Mouse (Mus musculus) gastrocnemius, adult 8-10 months (tissue): Measurements from ENCODE around the gene Dnah8. TPM values are rescaled to one million over a fixed set of nuclear protein-coding genes. Genes with fewer than 3 reads are reported as not detected.

Experiments used
- DNase-seq, 2 experiments: peaks; one replicate each; pipeline ENCODE4 v3.0.0; 2022; ENCODE audit warnings: low spot score in 2 of 2
- total RNA-seq, 4 experiments: library from RNA; stranded (reverse); gene quantifications; 2 replicates each; pipeline ENCODE4 v1.2.4; 2022

The Dnah8 gene
- total RNA-seq, 4 experiments from 2014 or later, result 0.18 to 0.24 TPM; not detected in 2

DNA sequence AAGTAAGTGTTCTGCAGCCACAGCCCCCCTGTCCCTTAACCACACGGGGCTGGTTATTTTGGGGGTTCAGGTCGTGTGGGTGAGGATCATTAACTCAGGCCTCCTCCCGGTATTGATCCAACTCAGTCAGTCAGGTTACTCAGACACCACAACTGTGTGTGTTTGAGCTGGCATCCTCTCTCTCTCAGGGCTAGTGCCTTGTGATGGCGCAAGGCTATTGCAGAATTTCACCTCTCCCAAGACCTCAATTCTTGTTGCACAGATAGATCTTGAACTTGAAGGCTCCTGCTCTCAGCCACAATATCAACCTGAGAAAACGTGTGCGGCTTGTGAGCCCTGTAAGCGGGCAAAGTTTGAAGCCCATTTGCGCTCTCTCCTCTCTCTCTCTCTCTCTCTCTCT lies 38.0 kb downstream of the Dnah8 start:
- DNase-seq, result no peak

DNA sequence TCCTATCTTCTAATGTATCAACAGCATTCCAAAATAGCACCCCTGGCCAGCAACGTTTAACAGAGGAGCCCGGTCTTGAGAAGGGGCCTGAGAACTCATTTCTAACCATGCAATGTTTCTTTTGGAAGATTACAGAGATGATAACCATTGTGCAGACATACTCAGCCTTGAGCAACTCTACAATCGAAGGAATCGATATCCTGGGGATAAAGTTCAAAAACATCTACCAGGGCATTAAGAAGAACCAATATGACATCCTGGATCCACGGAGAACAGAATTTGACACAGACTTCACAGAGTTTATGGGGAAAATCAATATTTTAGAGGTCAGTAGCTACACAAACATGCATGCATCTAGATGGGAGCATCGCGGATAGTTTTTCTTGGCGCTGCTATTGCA lies 39.0 kb downstream of the Dnah8 start:
- no peak for DNase-seq

DNA sequence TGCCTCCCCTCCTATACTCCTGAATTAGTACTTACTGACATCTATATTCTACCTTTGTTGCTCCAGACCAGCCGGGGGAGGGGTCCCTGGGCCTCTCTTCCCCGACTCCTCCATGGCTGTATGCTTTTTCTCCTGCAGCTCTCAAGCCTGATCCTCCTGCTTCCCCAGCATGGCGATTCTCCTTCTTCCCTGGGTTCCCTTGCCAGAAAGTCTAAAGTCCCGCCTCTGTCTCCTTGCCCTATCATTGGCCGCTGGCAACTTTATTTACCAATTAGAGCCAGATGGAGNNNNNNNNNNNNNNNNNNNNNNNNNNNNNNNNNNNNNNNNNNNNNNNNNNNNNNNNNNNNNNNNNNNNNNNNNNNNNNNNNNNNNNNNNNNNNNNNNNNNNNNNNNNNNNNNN lies 40.7 kb downstream of the Dnah8 start:
- no peak for DNase-seq

DNA sequence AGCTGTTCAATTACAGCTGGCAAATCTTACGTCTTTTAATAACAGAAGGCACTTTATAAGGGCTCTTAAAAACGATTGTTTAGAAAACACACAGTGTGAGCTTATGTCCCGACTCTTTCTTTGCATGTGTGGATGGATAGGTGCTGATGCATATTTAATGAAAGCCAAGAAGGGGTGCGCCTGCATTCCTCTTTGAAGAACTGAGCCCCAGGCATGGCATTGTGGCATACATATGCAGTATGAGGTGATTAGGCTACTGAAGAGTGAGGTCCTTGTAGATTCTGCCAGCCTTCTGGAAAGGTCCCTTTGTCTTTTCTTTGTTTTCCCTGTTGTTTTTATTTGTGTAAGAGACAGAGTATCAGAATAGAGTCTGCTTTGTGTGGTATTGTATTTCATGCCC lies 48.4 kb downstream of the Dnah8 start:
- DNase-seq, result no peak

DNA sequence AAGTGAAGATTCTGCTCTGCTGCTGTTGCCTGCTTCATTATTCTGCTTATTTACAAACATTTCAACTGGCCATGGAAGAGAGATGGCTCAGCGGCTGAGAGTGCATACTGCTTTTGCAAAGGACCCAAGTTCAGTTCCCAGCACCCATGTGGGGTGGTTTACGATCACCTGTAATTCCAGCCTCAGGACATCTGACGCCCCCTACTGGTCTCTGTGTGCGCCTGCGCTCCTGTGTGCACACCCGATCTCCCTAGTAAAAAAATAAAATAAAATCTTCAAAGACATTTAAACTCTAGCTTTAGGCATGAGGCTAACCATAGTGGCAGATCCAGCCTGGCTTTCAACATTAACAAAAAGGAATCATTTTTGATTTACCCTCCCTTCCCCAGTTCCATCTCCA lies 48.9 kb downstream of the Dnah8 start:
- no peak for DNase-seq

DNA sequence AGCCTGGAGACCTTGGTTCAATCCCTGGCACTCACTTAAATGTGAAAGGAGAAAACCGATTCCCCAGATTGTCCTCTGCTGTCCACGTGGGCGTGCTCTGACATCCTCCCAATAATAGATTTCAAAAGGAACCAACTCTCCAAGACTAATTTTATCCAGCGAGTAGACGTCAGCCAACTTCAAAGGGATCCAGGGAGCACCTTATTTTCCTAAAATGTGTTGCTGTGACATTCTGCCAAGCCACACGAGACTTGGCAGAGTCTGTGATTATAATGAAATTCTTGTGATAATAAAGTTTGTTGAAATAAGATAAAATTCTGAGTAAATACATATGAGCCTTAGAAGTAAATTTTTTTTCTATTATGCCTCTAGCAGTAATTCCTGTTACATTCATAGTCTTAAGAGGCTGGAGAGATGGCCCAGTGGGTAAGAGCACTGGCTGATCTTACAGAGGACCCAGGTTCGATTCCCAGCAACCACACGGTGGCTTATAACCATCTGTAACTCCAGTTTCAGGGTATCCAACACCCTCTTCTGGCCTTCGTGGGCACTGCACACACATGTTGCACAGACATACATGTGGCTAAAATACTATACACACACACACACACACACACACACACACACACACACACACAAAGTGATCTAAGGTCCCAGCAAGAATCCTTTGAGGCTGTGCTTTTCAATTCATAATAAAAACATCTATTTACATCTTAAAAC lies 51.0 kb downstream of the Dnah8 start:
- no peak for DNase-seq

DNA sequence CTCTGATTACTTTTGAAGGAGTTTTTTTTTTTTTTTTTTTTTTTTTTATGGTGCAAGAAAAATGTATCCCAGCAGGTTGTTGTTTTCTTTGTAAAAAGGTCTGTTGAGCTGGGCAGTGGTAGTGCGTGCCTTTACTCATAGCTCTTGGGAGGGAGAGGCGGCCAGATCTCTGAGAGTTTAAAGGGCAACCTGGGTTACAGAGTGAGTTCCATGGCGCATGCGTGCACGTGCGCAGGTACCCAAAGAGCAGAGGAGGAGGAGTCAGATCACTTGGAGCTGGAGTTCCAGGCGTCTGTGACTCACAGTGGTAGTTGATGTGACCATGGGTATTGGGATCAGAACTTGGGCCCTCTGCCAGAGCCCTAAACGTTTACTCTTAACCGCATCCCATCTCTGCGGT lies 54.4 kb downstream of the Dnah8 start:
- DNase-seq, result no peak

DNA sequence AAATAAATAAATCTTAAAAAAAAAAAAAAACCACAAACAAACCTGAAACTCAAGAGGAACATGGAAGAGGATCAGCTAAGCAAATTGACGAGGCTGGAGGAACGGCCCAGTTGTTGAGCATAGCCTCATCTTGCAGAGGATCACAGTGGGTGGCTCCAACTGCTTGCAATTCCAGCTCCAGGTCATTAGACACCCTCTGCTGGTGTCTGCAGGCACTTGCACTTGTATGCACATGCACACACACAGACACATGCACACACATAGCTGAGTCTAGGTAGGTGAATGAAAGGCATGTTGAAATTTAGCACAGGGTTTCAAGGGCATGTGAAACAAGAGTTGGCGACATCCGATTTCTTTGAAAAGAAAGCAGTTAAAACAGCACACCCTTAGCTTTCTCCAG lies 55.5 kb downstream of the Dnah8 start:
- DNase-seq, result no peak

DNA sequence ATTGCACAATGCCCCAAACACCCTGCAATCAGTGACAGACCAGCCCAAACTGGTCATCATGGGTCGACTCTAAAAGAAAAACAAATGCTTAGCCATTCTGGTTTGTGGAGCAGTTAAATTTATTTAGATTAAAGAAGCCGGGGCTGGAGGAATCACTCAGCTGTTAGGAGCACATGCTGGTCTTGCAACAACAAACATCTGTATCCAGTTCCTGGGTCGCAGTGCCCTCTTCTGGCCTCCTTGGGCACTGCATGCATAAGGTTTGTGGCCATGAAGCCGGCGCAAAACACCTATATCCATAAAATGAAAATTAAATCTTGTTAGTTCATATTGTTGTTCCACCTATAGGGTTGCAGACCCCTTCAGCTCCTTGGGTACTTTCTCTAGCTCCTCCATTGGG lies 57.5 kb downstream of the Dnah8 start:
- no peak for DNase-seq

DNA sequence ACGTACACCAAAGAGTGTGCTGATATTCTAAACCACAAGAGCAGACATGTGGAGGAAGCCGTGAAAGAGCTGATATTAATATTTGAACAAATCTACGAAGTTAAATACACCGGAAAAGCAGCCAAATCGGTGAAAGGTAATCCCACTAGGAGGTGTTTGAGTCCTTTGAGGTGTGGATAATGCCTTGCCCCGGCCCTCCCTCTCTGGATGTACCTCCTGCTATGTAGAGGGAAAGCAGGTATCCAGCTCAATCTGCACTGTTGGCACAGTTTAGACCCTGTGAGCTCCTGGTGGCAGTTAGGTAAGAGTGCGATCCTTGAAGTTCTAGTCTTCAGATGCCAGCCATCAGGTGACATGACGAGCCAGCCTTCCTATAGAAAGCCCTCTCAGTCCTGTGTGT lies 66.0 kb downstream of the Dnah8 start:
- DNase-seq, result no peak

DNA sequence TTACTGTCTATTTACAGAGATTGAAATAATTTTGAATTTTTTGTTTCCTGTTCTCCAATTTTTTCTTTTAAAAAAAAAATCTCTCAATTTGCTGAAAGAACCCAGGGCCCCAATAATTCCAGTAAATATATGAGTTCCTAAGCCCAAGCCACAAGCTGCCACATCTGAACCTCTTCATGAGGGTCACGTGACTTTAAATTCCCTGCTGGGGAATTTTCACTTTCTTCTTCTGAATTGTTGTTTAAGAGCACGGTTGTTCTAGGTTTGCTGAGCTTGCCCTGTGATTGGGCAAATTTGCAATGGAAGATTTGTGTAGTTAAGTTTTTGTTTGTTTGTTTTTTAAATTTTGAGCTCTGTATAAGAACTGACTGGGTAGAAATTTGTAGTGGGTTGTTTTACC lies 67.3 kb downstream of the Dnah8 start:
- no peak for DNase-seq

DNA sequence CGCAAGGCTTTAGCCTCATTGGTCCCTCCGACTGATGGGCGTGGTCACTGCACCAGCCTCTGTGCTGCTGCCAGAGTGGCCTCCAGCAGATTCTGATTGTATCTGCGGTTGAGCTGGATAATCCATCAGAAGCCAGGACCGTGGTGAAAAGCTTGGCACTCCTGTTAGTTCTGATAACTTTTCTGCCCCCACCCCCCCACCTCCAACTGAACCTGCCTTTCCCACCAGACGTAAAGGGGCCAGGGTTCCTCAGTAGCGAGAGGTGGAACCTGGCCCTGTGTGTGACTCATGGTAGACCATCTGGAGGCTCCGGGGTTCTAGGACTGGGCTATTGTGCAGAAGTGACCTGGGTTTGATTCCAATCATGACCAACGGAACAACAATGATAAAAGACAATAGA lies 70.1 kb downstream of the Dnah8 start:
- no peak for DNase-seq

DNA sequence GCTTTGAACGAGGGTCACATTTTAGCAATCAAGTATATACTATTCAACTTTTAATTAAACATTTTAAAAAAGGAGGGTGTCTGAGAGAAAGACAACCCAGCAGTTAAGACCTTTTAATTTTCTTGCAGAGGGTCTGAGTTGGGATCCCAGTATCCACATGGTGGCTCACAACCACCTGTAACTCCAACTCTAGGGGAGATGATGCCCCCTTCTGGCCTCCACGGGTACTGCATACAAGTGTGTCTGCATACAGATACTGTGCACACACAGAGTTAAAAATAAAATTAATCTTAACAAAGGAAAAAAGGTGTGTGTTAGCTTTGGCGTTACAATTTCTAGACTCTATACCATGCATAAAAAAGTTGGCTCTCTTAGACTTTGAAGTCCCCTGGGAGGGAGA lies 90.6 kb downstream of the Dnah8 start:
- DNase-seq, result no peak

DNA sequence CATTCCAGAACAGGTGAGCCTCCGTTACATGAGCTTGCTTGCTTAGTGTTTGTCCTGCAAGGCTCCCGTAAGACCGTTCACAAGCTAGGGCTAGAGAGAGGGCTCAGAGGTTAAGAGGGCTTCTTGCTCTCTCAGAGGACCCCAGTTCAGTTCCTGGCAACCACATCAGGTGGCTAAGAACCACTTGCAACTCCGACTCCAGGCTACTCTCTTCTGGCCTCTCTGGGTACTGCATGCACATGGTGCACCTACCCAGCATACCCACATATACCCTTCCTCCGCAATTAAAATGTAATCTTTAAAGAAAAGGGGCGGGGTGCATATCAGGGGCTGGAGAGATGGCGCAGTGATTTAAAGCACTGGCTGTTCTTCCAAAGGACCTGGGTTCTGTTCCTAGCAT lies 94.0 kb downstream of the Dnah8 start:
- DNase-seq, result no peak

DNA sequence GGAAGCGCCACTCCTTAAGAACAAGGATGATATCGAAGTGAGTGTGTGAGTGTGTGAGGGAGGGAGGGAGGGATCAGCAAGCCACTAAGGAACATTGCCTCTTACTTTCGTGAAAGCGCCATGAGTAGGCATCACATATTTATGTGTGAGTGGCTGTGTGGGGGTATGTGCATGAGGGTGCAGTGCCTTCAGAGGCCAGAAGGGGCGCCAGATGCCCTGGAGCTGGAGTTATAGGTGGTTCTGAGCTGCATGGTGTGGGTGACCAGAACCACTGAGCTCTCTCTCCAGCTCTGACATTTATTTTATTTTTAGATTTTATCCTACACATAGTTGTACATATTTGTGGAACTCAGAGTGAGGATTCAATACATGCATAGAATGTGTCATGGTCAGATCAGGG lies 94.9 kb downstream of the Dnah8 start:
- no peak for DNase-seq

DNA sequence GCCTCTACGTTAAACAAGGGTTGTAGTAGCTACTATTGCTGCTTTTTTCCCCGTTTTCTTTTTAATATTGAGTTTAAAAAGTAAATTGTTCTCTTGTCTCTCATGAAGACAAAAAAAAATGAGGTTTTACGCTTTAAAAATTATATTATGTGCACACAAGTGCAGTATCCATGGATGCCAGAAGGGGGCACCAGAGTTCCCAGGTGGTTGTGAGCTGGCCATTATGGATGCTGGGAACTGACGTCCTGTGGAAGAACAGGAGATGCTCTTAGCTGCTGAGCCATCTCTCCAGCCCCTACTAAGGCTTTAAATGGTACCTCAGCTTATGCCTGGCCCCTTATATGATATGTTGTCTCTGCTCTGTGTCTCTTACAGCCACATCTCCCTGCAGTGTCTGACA lies 103.6 kb downstream of the Dnah8 start:
- DNase-seq, result no peak

DNA sequence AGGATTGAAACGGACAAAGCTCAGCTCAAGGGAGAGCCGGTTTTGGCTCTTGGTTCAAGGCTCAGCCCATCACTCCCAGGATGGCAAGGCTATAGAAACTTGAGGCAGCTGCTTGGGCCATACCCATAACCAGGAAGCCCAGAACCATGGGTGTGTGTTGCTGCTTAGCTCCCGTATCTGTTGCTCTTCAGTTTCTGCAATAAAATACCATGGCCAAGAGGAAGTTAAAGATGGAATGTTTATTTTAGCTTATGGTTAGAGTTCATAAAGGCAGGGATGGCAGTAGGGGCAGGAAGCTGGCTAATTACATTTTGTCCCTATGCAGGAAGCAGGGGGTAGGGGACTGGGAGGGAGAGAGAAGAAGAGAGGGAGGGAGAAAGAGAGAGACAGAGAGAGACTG lies 108.6 kb downstream of the Dnah8 start:
- DNase-seq, result no peak

DNA sequence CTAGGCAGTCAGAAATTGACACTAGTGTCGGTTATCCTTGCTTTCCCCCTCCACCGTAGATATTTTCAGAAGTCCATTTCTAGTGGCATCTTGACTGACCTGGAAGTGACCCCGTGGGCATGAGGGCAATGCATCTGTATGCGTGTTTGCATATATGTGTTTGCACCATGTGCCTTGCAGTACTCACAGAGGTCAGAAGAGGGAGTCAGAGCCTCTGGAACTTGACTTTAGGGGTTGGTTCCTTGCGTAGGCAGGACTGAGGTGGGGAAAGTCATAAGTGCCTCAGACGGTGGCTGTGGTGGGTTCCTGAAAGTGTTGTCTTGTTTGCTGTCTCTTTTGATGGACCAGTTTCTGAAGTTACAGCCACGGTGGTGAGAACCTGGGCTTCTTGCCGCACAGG lies 110.6 kb downstream of the Dnah8 start:
- DNase-seq, result no peak

DNA sequence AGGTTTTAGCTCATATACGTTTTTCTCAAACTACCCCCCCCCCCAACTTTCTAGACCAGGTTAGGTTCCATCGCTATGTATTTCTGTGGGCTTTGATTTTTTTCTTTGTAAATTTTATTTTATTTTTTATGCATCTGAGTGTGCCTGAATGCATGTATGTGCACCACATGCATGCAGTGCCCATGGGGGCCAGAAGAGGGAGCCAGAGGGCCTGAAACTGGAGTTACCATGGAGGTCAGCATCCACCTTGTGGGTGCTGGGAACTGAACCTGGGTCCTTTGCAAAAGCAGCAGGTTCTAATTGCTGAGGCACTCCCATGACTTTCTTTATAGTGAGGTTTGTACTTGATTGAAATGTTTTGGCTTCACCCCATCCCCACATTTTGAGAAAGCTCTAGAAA lies 111.3 kb downstream of the Dnah8 start:
- no peak for DNase-seq

DNA sequence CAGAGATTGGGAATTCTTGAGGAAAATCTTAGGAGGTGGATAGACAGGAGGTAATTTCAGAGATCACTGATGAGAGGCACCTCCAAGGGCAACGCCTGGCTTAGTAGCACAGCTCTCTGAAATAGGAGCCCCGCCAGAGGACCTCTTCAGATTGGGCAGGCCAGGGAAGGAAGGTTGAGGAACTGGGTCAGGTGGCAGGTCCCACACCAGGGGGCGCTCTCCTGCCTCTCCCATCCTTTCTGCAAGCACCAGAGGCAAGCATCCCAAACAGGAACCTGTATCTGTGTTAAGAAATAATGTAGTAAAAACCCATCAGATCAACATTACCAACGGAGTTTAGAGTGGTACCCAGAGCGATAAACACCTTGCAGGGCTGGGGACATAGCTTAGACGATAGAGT lies 113.6 kb downstream of the Dnah8 start:
- DNase-seq, result no peak

DNA sequence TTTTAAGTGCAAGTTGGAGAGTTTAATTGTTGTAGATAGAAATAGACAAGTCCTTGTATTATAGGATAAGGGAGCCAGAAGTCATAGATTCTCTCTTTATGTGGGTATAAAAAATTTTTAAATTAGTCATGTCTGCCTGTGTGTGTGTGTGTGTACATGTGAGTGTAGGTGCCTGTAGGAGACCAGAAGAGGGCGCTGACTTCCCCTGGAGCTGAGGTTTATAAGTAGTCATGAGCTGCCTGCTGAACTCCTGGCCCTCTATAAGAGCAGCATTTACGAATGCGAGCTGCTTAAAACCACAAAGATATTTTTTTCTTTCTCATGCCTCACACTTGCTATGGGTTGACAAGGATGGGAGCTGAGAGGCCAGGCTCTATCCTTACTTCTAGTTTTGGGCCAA lies 115.6 kb downstream of the Dnah8 start:
- DNase-seq, result no peak

DNA sequence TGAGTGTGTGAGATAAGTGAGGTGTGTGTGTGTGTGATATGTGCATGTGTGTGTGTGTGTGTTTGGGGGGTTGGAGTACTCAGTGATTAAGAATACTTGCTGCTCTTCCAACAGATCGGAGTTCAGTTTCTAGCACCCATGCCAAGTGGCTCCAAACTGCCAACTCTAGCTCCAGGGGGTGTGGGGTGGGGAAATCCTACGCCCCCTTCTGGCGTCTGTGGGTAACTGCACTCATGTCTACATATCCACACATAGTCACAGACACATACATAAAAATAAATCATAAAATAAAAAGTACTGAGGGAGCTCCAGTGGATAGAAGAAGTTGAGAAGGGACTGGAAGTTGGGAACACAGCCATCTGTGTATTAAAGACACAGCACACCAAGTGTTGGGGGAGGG lies 119.8 kb downstream of the Dnah8 start:
- DNase-seq, result no peak

DNA sequence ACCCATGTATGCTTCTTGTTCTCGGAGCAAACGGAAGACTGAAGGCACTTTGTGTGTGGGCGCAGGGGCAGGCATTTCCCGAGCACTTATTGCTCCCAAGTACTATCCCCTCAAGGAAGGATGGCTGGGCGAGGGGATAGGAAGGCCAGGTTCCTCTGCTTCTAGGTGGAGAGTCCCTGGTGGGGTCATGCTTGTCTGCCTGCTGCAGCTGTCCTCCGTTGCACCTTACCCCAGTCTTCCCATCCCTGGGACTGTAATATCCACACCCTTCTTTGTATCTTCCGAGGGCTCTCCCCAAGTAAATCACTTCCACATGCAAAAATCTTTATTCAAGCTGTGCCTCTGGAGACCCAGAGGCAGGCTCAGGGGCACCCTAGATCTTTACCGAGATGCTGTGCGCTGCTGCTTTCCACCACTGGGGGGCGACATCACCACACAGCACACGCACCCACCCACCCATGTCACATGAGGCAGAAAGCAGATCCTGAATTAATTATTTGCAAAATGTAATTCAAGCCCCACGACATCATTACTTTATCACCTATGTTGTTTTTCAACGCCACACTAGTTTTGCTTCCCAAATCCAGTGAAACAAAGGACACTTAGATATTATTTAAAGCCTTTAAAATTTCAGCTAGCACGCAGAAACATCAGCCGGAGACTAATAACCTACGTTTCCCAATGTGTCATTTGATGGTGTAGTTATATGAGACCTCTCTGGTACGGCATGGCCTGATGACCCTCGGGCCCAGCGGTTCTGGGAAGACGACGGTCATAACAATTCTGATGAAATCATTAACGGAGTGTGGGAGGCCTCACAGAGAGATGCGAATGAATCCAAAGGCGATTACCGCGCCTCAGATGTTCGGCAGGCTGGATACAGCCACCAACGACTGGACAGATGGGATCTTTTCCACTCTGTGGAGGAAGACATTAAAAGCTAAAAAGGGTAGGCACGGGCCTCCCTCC lies 122.2 kb downstream of the Dnah8 start:
- DNase-seq, result peak in 1 of 2 experiments; percentile 28
